Mouse (Mus musculus) heart, embryonic 13.5 days (tissue): Measurements from ENCODE around the gene Kif1b. TPM values are rescaled to one million over a fixed set of nuclear protein-coding genes. Genes with fewer than 3 reads are reported as not detected.

Experiments
- ATAC-seq: fragments of 200-750 bp; cut with Nextera tagmentation; 2 replicates; pipeline ENCODE4 v1.8.0; 2017; ENCODE audit warnings: moderate TSS enrichment; ENCODE audit not compliant: insufficient number of reproducible peaks, low FRiP score, low TSS enrichment; ENCODE audit errors: extremely low read depth
- H3K27ac ChIP-seq: fragments of 300-500 bp; sonication (generic); replicated peaks from 2 replicates; pipeline ENCODE4 v1.5.1; 2015; ENCODE audit warnings: moderate library complexity, mild to moderate bottlenecking, inconsistent platforms
- H3K27me3 ChIP-seq: fragments of 300-500 bp; sonication (generic); replicated peaks from 2 replicates; pipeline ENCODE4 v1.6.1; 2015; ENCODE audit warnings: mild to moderate bottlenecking, inconsistent platforms
- H3K36me3 ChIP-seq: fragments of 300-500 bp; sonication (generic); 2 replicates; pipeline ENCODE4 v1.6.1; 2015; ENCODE audit warnings: mild to moderate bottlenecking, inconsistent platforms
- H3K4me1 ChIP-seq: fragments of 300-500 bp; sonication (generic); 2 replicates; pipeline ENCODE4 v1.6.1; 2015; ENCODE audit warnings: inconsistent platforms
- H3K4me2 ChIP-seq: fragments of 300-500 bp; sonication (generic); 2 replicates; pipeline ENCODE4 v1.6.1; 2015; ENCODE audit warnings: inconsistent platforms, mild to moderate bottlenecking, moderate library complexity
- H3K4me3 ChIP-seq: fragments of 300-500 bp; sonication (generic); 2 replicates; pipeline ENCODE4 v1.5.1; 2015; ENCODE audit warnings: moderate library complexity, mild to moderate bottlenecking, inconsistent platforms
- H3K9ac ChIP-seq: fragments of 300-500 bp; sonication (generic); 2 replicates; pipeline ENCODE4 v1.6.1; 2015; ENCODE audit warnings: inconsistent platforms, mild to moderate bottlenecking, moderate library complexity
- H3K9me3 ChIP-seq: fragments of 300-500 bp; sonication (generic); 2 replicates; pipeline ENCODE4 v1.6.1; 2016; ENCODE audit warnings: inconsistent platforms
- WGBS: fragments of 180-500 bp; shearing (Covaris S2); methylation state at CpG from one replicate; pipeline ENCODE4 v1.1.7; 2015; ENCODE audit warnings: mixed read lengths; 5-methylcytosine and 5-hydroxymethylcytosine counted together
- polyA plus RNA-seq: library from polyadenylated mRNA; unstranded; fragments of >200 nt; fragmentation: Nextera tagmentation; extraction: Ambion mirVana; gene quantifications from 2 replicates; pipeline ENCODE4 v1.2.1, GENCODE M21; 2015

Gene Kif1b
- polyA plus RNA-seq, 1 experiment from 2014 or later, result 39.9 TPM

DNA sequence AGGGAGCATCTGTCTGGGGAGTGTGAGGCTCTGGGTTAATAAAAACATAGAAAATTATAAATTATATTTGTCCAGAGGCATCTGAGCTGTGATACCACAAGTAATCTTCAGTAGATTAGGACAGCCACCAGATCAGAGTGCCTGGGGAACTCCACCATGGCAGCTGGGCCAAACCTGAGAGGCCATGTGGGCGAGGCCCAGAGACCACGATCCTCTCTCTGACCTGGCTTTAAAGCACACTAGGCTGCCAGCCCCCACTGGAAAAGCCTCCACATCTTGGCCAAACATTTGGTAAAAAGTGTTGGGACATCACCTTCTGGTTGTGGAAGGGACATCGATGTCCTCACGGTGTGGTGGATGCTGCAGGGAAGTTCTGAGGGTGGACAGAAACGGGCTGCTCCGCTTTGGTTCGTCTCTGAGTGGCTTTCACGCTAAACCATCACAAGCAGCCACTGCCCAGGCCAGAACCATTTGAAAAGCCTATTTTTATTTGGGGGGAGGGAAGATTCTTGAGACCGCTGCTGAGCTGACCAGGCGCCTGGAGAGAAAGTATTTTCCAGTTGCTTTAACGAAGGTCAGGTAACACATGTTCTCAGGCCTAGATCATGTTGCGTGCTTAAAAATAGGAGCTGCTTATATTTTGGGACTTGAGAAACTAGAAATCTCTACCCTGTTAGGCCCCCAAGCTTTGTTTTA lies 6.2 kb upstream of the Kif1b start:
- Histone ChIP-seq H3K4me1 (peaks cover 10% of the 10 kb centered on the region), H3K27ac (no peak overlapping the region), H3K4me3 (no peak overlapping the region), H3K36me3 (no peaks in the 10 kb centered on the region), H3K4me2 (no peak overlapping the region), H3K9ac (no peak overlapping the region), H3K9me3 (no peaks in the 10 kb centered on the region), H3K27me3 (no peaks in the 10 kb centered on the region)
- WGBS, result 69% methylated on average over 12 of the region's 12 CpGs
- no peak for ATAC-seq

DNA sequence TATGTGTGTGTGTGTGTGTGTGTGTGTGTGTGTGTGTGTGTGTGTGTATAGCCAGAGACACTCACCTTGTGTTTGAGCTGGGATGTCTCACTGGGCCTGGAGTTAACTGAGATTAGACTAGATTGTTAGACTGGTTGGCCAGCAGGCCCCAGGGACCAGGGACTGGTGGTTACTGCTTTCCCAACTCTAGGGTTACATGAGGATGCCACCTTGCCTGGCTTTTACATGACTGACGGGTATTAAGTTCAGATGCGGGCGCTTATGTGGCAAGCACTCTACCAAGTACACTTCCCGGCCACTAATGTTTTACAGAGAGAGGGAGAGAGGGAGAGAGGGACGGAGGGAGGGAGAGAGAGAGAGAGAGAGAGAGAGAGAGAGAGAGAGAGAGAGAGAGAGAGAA lies 4.5 kb upstream of the Kif1b start:
- Histone ChIP-seq H3K4me1 (peaks cover 14% of the 10 kb centered on the region), H3K27ac (no peak overlapping the region), H3K4me2 (no peak overlapping the region), H3K9ac (no peak overlapping the region), H3K36me3 (no peaks in the 10 kb centered on the region), H3K27me3 (no peaks in the 10 kb centered on the region), H3K9me3 (no peaks in the 10 kb centered on the region), H3K4me3 (no peak overlapping the region)
- no peak for ATAC-seq
- 80% methylated on average over 5 of the region's 5 CpGs for WGBS

DNA sequence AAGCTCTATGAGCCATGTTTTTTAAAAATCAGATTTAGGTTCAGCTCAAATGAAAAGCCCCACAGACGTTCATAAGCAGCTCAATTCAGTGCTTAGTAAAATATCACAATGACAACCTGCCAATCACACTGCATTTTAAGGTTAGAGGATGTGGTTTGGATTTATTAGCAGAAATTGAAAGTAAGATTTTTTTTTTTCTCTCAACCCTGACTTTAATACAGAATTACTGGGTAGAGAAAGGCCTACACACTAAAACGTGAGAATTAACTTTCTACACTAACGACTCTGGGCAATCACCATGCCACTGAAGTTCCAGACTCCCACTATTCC lies 963 bp upstream of the Kif1b start:
- H3K4me1 ChIP-seq, result peaks cover 34% of the 10 kb centered on the region
- H3K36me3 ChIP-seq, result no peaks in the 10 kb centered on the region
- WGBS, result 61% methylated on average over 3 of the region's 3 CpGs
- H3K27me3 ChIP-seq, result no peaks in the 10 kb centered on the region
- H3K9me3 ChIP-seq, result no peaks in the 10 kb centered on the region
- H3K4me2 ChIP-seq, result peak overlapping the region; percentile 73
- H3K9ac ChIP-seq, result peak overlapping the region; percentile 99
- no peak for ATAC-seq
- peak overlapping the region; percentile 91 for H3K4me3 ChIP-seq
- H3K27ac ChIP-seq, result peak overlapping the region; percentile 85

DNA sequence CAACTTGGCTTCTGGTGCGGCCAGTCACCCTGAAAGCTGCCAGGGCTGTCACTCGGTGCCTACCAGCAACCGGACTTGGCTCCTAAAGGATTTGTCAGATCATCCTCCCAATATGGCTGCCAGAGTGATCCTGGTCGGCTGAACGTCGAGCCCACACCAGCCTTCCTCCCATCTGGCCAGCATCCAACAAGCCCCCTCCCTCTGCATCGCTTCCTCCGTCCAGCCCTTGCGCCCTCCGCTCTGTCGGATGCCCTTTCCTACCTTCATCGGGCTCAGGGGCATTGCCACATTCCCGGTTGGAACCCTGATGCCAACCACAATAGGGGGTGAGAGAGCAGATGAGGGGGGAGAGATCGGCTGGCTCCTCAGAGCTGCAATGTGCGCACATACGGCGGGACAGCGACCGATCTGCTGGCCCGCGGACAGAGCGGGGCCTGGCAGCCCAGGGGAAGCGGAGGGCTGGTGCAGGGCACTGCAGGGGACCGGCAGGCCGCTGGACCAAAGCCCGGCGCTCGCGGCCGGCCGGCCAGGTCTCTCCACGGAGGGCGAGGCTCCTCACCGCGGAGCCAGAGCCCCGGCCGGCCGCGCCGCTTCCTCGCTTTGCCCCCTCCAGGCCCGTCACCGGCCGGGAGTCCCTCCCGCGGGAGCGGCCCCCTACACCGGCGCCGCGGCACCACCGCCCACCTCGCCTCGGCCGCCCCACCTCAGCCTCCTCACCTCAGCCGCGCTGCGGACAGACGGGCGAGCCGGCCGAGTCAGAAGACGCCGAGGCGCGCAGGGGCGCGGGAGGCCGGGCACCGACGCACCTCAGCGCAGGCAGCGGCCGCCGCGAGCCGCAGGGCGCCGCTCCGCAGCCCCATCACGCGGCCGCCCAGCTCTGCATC lies 539 bp downstream of the Kif1b start:
- peak; percentile 57 for ATAC-seq
- peak overlapping the region; percentile 91 for H3K4me3 ChIP-seq
- under 1% methylated on average over 61 of the region's 83 CpGs for WGBS

DNA sequence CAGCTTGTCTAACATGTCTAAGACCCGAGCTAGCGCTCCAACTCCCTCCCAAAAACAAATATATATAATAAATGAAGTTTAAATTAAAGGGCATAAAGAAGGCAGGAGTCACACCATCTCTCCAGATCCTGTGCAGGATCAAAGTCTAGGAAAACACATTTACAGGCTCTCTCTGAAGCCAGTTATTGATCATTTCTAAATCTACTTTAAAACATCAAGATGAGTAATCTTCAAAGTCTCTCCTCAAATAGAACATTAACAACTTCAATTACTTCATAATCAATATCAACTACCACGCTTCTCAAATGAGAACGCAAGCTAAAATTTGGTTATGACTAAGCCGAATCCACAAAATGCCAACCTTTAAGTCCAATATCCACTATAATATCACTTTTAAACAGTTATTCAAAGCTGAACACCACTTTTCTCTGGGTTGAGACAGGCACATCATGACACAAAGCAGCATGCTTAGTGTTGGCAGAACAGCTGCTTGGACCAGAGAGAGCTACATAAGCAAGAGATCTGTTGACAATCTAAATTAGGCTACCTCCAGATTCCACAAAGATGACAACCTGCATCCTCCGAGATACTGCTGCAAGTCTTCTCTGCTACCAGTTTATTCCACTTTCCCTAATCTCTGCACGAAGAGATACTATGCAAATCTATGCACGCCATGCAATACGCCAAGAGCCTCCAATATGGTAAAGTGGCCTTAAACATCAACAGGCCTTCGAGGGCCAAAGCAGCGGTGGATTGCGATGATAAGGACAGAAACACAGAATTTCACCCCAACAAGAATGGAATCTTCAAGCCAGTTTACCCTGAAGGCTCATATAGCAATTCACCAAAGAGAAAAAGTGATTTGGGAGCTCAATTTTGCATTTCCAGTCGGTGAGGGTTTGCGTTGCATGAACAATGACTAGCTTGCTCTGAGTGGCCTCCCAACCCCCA lies 1.5 kb downstream of the Kif1b start:
- no peaks in the 10 kb centered on the region for H3K9me3 ChIP-seq
- peak overlapping the region; percentile 78 for H3K4me2 ChIP-seq
- H3K36me3 ChIP-seq, result no peaks in the 10 kb centered on the region
- H3K9ac ChIP-seq, result peak overlapping the region; percentile 99
- WGBS, result 30% methylated on average over 14 of the region's 14 CpGs
- no peaks in the 10 kb centered on the region for H3K27me3 ChIP-seq
- H3K4me1 ChIP-seq, result peaks cover 55% of the 10 kb centered on the region
- no peak for ATAC-seq
- H3K27ac ChIP-seq, result peak overlapping the region; percentile 96
- H3K4me3 ChIP-seq, result peak overlapping the region; percentile 91

More for the DNA sequence above, 539 bp downstream of the Kif1b start:
- Histone ChIP-seq H3K36me3 (no peaks in the 10 kb centered on the region), H3K27me3 (no peaks in the 10 kb centered on the region), H3K9me3 (no peaks in the 10 kb centered on the region), H3K9ac (peak overlapping the region; percentile 99), H3K27ac (peak overlapping the region; percentile 96), H3K4me1 (peaks cover 46% of the 10 kb centered on the region), H3K4me2 (peak overlapping the region; percentile 78)

DNA sequence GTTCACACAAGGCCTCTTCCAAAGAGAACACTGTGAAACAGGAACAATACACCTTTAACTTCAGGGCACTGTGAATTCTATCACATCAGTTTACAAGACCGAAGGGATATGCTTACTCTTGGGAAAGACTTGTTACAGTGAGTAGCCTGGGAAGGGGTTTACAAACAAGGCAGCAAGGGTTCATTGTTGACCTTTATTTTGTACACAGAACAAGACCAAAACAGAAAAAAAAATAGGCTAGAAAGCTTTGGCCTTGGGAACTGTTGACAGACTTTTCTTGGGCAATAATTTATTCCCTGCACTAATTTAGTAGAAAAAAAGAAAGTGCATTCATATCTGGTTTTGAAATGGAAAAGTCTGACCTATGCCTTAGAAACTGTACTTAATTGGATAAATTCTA lies 3.0 kb downstream of the Kif1b start:
- H3K4me3 ChIP-seq, result no peak overlapping the region
- no peak overlapping the region; the same call in 1 of the 2 replicates for H3K9ac ChIP-seq
- WGBS, result 61% methylated on average over 1 of the region's 1 CpGs
- no peaks in the 10 kb centered on the region for H3K27me3 ChIP-seq
- H3K4me2 ChIP-seq, result peak overlapping the region; percentile 37; the same call in 1 of the 2 replicates
- no peak overlapping the region for H3K27ac ChIP-seq
- peaks cover 60% of the 10 kb centered on the region for H3K4me1 ChIP-seq
- H3K9me3 ChIP-seq, result no peaks in the 10 kb centered on the region
- no peak for ATAC-seq
- H3K36me3 ChIP-seq, result no peaks in the 10 kb centered on the region

DNA sequence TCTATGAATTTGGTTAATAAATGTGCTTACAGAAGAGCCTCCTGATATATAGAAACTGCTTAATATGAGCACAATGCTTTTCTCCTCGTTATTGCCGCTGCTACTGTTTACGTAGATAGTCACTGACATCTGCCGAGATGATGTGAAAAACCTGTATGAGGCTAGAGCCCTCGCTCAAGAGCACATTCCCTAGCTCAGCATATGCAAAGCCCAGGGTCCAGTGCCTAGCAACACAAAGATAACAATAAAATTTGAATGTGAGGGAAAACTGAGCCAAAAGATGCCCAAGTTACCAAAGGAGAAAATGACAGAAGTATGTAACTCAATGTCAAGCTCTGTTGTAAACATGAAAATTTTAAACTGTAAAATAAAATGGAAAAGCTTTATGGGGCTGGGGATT lies 4.0 kb downstream of the Kif1b start:
- Histone ChIP-seq H3K4me2 (peak overlapping the region; percentile 37), H3K4me1 (peaks cover 58% of the 10 kb centered on the region), H3K36me3 (no peaks in the 10 kb centered on the region), H3K4me3 (no peak overlapping the region), H3K27ac (no peak overlapping the region), H3K9ac (no peak overlapping the region), H3K27me3 (no peaks in the 10 kb centered on the region), H3K9me3 (no peaks in the 10 kb centered on the region)
- WGBS, result 43% methylated on average over 5 of the region's 5 CpGs
- no peak for ATAC-seq

DNA sequence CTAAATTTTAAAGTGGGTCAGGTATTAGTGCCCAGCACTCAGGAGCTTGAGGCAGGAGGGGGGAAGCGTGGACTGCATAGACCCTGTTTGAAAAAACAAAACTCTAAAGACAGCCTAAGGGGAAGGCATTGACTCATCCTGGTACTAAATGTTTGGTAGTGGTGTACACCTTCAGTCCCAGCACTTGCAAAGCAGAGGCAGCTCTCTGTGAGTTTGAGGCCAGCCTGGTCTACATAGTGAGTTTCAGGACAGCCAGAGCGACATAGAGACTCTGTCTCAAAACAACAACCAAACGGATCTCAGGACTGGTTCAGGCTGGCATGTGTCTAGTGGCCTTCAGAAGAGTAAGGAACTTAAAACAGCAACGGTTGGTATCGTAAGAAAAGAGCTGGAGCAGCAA lies 4.7 kb downstream of the Kif1b start:
- Histone ChIP-seq H3K4me3 (no peak overlapping the region), H3K9me3 (no peaks in the 10 kb centered on the region), H3K4me1 (peaks cover 55% of the 10 kb centered on the region), H3K27ac (no peak overlapping the region), H3K27me3 (no peaks in the 10 kb centered on the region), H3K36me3 (no peaks in the 10 kb centered on the region), H3K9ac (peak overlapping the region; percentile 11; the same call in 1 of the 2 replicates), H3K4me2 (peak overlapping the region; percentile 37; the same call in 1 of the 2 replicates)
- ATAC-seq, result no peak
- 65% methylated on average over 5 of the region's 5 CpGs for WGBS

DNA sequence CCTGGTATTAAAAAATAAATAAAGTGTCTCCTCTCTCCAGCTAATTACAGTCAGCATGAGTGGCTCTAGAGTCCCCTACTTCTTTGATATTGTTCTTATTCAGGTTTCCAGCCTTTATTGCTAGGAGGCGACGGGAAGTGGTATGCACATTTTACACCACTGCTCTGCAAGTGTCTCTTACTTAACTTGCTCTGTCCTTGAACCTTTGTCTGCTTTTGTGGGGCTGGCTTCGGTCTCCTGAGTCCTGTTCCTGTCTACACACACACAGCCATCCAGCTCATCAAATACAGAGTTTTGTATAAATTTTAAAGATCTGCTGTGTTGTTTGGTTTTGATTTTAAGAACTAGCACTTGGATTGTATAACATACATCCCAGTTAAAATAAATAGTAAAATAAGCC lies 5.4 kb downstream of the Kif1b start:
- WGBS, result 61% methylated on average over 3 of the region's 3 CpGs
- Histone ChIP-seq H3K4me3 (no peak overlapping the region), H3K4me1 (peaks cover 59% of the 10 kb centered on the region), H3K4me2 (no peak overlapping the region), H3K36me3 (no peaks in the 10 kb centered on the region), H3K27me3 (no peaks in the 10 kb centered on the region), H3K9ac (peak overlapping the region; percentile 29; the same call in 1 of the 2 replicates), H3K27ac (peak overlapping the region; percentile 43; the same call in 1 of the 2 replicates), H3K9me3 (no peaks in the 10 kb centered on the region)
- ATAC-seq, result no peak

DNA sequence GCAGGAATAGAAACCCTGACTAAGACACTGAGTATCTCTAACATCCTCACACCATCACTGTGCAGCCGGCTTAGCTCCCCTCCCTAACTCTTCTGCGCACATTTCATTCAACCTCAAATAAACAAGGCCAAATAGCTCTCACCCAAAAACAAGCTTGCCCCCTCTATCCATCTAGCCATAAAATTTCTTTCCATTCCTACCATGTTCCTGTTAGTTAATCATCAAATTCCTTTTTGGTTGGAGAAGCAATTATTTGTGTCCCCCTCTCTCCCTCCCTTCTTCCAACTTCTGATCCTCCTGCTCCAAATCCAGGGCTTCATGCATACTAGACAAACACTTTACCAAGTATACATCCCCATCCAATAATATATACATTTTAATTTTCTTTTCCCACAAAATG lies 11.0 kb downstream of the Kif1b start:
- no peak for ATAC-seq
- 75% methylated on average over 2 of the region's 2 CpGs for WGBS

DNA sequence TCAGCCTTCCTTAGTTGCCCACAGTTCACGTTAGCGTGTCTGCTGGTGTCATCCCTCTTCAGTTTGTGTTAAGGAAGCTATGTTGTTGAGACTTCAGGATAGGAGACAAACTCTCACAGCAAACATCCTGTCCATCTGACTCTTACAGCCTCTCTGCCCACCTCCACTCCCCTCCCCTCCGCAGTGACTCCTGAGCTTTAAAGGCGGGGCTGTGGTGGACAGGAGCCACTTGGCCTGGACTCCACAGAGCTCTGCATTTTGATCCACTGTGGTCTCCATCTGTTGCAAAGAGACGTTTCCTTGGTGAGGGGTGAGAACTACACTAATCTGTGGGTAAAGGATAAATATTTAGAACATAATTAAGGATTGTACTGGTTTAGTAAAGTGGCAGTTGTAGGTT lies 14.5 kb downstream of the Kif1b start:
- no peak overlapping the region for H3K9ac ChIP-seq
- H3K4me2 ChIP-seq, result no peak overlapping the region
- WGBS, result 68% methylated on average over 5 of the region's 5 CpGs
- peaks cover 36% of the 10 kb centered on the region for H3K36me3 ChIP-seq
- H3K4me1 ChIP-seq, result peaks cover 38% of the 10 kb centered on the region
- no peak overlapping the region for H3K4me3 ChIP-seq
- no peaks in the 10 kb centered on the region for H3K9me3 ChIP-seq
- no peak for ATAC-seq
- no peak overlapping the region for H3K27ac ChIP-seq
- no peaks in the 10 kb centered on the region for H3K27me3 ChIP-seq

More for the DNA sequence above, 11.0 kb downstream of the Kif1b start:
- Histone ChIP-seq H3K27ac (no peak overlapping the region), H3K9me3 (no peaks in the 10 kb centered on the region), H3K4me3 (no peak overlapping the region), H3K9ac (no peak overlapping the region), H3K27me3 (no peaks in the 10 kb centered on the region), H3K4me2 (no peak overlapping the region), H3K36me3 (peaks cover 7% of the 10 kb centered on the region), H3K4me1 (peaks cover 42% of the 10 kb centered on the region)
